Mouse (Mus musculus) G1E (cell line): Measurements from ENCODE around the gene Apol9b. TPM values are rescaled to one million over a fixed set of nuclear protein-coding genes. Genes with fewer than 3 reads are reported as not detected.

Experiments
- ATAC-seq: 2 replicates; pipeline ENCODE4 v1.8.0; 2016; ENCODE audit warnings: mild to moderate bottlenecking; ENCODE audit not compliant: insufficient number of reproducible peaks, poor library complexity, low FRiP score, severe bottlenecking; ENCODE audit errors: extremely low read depth
- DNase-seq: peaks from one replicate; pipeline ENCODE4 v3.0.0; 2012; ENCODE audit warnings: low spot score
- H3K27me3 ChIP-seq: 2 replicates; pipeline ENCODE4 v1.6.1; 2012; ENCODE audit warnings: mild to moderate bottlenecking, low read length, inconsistent platforms; ENCODE audit not compliant: insufficient read depth
- H3K36me3 ChIP-seq: replicated peaks from 2 replicates; pipeline ENCODE3; 2012; ENCODE audit warnings: mild to moderate bottlenecking, inconsistent platforms
- H3K4me1 ChIP-seq: 2 replicates; pipeline ENCODE4 v1.6.1; 2012; ENCODE audit warnings: low read depth, low read length, inconsistent platforms, mixed read lengths; ENCODE audit not compliant: insufficient read depth
- H3K4me3 ChIP-seq: 2 replicates; pipeline ENCODE4 v1.5.1; 2012; ENCODE audit warnings: low read depth, mild to moderate bottlenecking, inconsistent platforms, low read length, moderate library complexity, mixed read lengths
- H3K9me3 ChIP-seq: replicated peaks from 2 replicates; pipeline ENCODE4 v1.6.1; 2012; ENCODE audit warnings: inconsistent platforms
- CTCF ChIP-seq: IDR thresholded peaks from 2 replicates; pipeline ENCODE4 v1.5.1; 2012; ENCODE audit warnings: low read depth, low read length, inconsistent platforms, mixed read lengths
- GATA1 ChIP-seq: IDR thresholded peaks from 2 replicates; pipeline ENCODE4 v1.6.1; 2012; ENCODE audit warnings: borderline replicate concordance, low read length, inconsistent platforms, mixed read lengths
- GATA2 ChIP-seq: IDR thresholded peaks from 2 replicates; pipeline ENCODE4 v1.6.1; 2012; ENCODE audit warnings: low read depth, low read length, inconsistent platforms, borderline replicate concordance
- POLR2AphosphoS5 ChIP-seq: IDR thresholded peaks from 2 replicates; pipeline ENCODE4 v1.6.1; 2012; ENCODE audit warnings: low read depth, low read length, inconsistent platforms; ENCODE audit not compliant: insufficient replicate concordance
- TAL1 ChIP-seq: conservative IDR thresholded peaks from 2 replicates; pipeline ENCODE4 v1.6.1; 2012; ENCODE audit warnings: low read depth, low read length, inconsistent platforms, mixed read lengths
- polyA plus RNA-seq: library from polyadenylated mRNA; stranded (reverse); fragments of >175 nt; gene quantifications from 2 replicates; pipeline ENCODE4 v1.2.3, GENCODE M21; 2012
- total RNA-seq, 2 experiments: library from RNA; stranded (forward) in 1 of 2; stranded (reverse) in 1 of 2; fragments of 200-1000 nt in 1 of 2; fragments of >200 nt in 1 of 2; fragmentation: Nextera tagmentation in 1 of 2; gene quantifications; 2 replicates each; pipeline ENCODE4 v1.2.3; 2014 to 2017

The Apol9b gene
- total and polyA plus RNA-seq, 3 experiments: not detected

DNA sequence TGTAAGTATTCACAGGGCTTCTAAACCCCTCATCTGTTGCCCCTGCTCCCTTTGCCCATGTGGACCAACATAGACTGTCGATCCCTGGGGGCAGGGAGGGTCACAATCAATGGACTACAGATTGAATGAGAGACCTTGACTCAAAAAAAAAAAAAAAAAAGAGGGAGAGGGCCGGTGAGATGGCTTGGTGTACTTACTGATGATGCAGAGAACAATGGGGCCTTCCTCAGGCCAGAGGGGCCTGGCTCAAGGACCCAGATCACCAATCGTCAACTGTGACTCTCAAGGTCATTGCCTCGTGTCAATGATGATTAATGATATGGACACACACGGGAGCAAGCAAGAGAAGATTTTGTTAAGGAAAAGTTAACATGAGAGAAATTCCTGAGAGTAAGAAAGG is 15.8 kb downstream of the Apol9b start:
- no peak overlapping the region for H3K4me3 ChIP-seq
- H3K9me3 ChIP-seq: peaks cover 2% of the 10 kb centered on the region; the same call in 1 of the 2 replicates
- peaks cover 29% of the 10 kb centered on the region for H3K27me3 ChIP-seq
- DNase-seq (no peak), ATAC-seq (no peak)
- TF ChIP-seq POLR2AphosphoS5: no peak
- no peak for TF ChIP-seq TAL1
- TF ChIP-seq GATA2: no peak
- no peak for TF ChIP-seq GATA1
- TF ChIP-seq CTCF: no peak
- no peaks in the 10 kb centered on the region for H3K36me3 ChIP-seq
- H3K4me1 ChIP-seq: no peaks in the 10 kb centered on the region

DNA sequence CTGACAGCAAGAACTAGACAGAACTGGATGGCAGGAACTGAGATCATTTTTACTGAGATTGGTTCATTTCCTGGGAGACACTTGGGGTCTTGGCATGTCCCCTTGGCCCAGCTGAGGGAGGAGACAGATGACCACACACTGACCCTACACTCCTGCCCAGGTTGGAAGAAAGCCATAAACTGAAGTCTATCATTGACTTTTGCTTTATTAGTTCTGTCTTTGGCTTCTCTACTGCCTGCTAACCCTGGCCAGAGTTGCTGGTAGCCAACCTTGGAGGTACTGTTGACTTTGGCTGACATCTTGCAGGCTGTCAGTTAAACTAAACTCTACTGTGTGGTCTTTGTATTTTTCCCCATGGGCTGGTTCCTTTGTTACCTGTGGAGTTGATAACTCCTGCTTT is 16.2 kb downstream of the Apol9b start:
- ATAC-seq (no peak), DNase-seq (no peak)
- Histone ChIP-seq H3K27me3 (peaks cover 32% of the 10 kb centered on the region), H3K9me3 (peaks cover 2% of the 10 kb centered on the region; the same call in 1 of the 2 replicates), H3K4me1 (no peaks in the 10 kb centered on the region), H3K4me3 (no peak overlapping the region), H3K36me3 (no peaks in the 10 kb centered on the region)
- TF ChIP-seq POLR2AphosphoS5 (no peak), TAL1 (no peak), CTCF (no peak), GATA2 (no peak), GATA1 (no peak)

DNA sequence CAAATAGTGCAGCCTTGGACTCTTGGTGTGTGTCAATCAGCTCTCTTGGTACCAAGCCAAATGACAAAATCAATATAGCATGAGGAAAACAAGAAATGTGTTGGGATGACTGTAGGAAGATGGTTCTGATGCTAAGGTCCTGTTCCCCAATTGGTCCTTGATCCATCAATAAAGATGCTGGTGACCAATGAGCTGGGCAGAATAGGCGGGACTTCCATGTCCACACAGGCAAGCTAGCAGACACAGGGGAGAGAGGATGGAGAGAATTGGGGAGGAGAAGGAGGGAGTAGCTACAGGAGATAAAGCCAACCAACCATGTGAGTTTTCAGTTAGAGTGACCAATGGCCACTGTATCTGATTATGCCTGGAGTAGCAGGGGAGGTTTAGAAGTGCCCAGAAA is 17.5 kb downstream of the Apol9b start:
- no peaks in the 10 kb centered on the region for H3K36me3 ChIP-seq
- peaks cover 25% of the 10 kb centered on the region for H3K27me3 ChIP-seq
- H3K9me3 ChIP-seq: peaks cover 2% of the 10 kb centered on the region; the same call in 1 of the 2 replicates
- H3K4me3 ChIP-seq: no peak overlapping the region
- ATAC-seq (no peak), DNase-seq (no peak)
- no peak for TF ChIP-seq POLR2AphosphoS5
- no peaks in the 10 kb centered on the region for H3K4me1 ChIP-seq

DNA sequence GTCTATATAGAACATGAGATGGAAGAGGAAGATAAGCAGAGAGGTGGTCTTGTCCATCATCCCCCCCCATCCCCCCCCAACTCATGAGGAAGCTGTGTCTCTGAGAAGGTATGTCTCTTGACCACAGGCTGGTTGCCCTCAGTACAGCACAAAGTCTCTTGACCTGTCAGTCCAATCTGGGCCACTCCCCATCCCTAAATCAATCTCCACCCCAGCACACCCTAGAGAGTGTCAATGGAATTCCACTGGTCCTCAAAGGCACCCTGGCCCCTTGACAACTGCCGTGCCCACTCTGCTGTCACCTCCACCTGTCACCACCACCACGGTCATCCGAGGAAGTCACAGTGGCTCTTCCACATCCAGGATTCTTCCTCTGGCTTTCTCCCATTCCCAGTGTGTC is 19.6 kb downstream of the Apol9b start:
- Histone ChIP-seq H3K36me3 (no peaks in the 10 kb centered on the region), H3K27me3 (peaks cover 34% of the 10 kb centered on the region), H3K4me3 (no peak overlapping the region), H3K9me3 (peaks cover 2% of the 10 kb centered on the region; the same call in 1 of the 2 replicates), H3K4me1 (no peaks in the 10 kb centered on the region)
- no peak for ATAC-seq
- no peak for DNase-seq
- no peak for TF ChIP-seq POLR2AphosphoS5
- no peak for TF ChIP-seq CTCF
- TF ChIP-seq GATA2: no peak
- TF ChIP-seq TAL1: no peak
- TF ChIP-seq GATA1: no peak

DNA sequence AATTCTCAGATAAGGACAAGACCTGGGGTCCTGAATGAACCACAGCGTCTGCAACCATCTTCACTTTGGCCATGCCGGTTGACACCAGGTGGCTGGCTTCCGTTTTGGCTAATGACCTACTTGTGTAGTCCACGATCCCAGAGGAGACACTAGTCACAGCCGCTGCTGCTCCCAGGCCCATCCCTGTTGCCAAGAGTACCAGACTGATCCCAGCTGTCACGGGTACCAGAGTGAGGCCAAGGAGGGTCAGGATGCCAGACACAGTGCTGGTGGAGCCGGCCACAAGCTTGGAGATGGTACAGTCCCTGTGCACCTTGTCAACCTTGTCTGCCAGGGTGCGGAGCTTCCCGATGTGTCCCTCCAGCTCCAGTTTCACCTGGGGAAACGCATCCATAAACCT is 20.9 kb downstream of the Apol9b start:
- DNase-seq: no peak
- no peak for ATAC-seq
- Histone ChIP-seq H3K27me3 (peaks cover 36% of the 10 kb centered on the region), H3K4me3 (no peak overlapping the region), H3K4me1 (peaks cover under 1% of the 10 kb centered on the region; the same call in 1 of the 2 replicates), H3K9me3 (peaks cover 2% of the 10 kb centered on the region; the same call in 1 of the 2 replicates), H3K36me3 (no peaks in the 10 kb centered on the region)
- no peak for TF ChIP-seq POLR2AphosphoS5
- no peak for TF ChIP-seq CTCF
- TF ChIP-seq GATA2: no peak
- no peak for TF ChIP-seq TAL1
- no peak for TF ChIP-seq GATA1

DNA sequence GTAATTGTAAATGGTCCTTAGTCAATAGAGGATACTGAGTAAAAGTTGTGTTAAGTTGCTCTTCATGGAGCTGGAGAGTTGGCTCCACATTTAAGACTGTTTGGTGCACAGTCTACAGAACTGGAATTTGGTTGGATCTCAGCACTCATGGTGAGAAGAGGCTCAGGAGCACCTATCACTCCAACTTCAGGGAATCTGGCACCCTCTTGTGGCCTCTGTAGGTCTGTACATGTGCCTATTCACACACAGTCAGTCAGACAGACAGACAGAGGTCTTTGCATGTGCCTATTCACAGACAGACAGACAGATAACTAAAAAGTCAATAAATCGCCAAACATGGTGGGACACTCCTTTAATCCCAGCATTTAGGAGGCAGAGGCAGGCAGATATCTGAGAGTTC is 21.6 kb downstream of the Apol9b start:
- Histone ChIP-seq H3K4me3 (no peak overlapping the region), H3K4me1 (peaks cover 7% of the 10 kb centered on the region; the same call in 1 of the 2 replicates), H3K9me3 (peaks cover 2% of the 10 kb centered on the region; the same call in 1 of the 2 replicates), H3K27me3 (peaks cover 37% of the 10 kb centered on the region), H3K36me3 (no peaks in the 10 kb centered on the region)
- no peak for ATAC-seq
- no peak for DNase-seq
- TF ChIP-seq TAL1: no peak
- peak; percentile 25; the same call in 1 of the 2 replicates for TF ChIP-seq CTCF

DNA sequence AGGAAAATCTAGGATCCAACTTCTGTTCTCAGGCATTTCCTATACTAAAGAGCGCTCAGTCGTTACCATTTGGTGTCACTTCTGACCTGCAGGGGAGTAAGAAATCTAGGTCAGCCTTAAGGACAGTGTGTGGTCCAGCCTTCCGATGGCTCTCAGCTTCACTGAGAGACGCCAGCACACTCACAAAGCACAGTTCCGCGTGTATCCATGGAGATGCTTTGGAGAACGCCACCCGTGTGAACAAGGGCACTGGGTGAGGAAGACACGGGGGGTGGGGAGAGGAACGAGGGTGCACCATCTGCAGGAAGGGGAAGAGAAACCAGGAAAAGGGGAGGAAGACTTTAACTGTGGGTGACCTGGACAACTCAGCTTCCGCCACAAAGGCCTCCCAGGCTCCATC is 23.6 kb downstream of the Apol9b start:
- DNase-seq (no peak), ATAC-seq (no peak)
- Histone ChIP-seq H3K4me3 (no peak overlapping the region), H3K36me3 (no peaks in the 10 kb centered on the region), H3K4me1 (peaks cover 15% of the 10 kb centered on the region; the same call in 1 of the 2 replicates), H3K27me3 (peaks cover 29% of the 10 kb centered on the region), H3K9me3 (peaks cover 2% of the 10 kb centered on the region; the same call in 1 of the 2 replicates)
- TF ChIP-seq GATA2 (no peak), POLR2AphosphoS5 (no peak), TAL1 (no peak)
